Mouse (Mus musculus) erythroblast, embryonic 14.5 days (primary cell): ENCODE data around the gene Plcg2.

Source experiments
- GATA1 ChIP-seq: IDR thresholded peaks from 2 replicates; pipeline ENCODE4 v1.6.1; 2012; ENCODE audit warnings: low read length, inconsistent platforms, mixed read lengths
- TAL1 ChIP-seq: IDR thresholded peaks from 3 replicates; pipeline ENCODE4 v1.6.1; 2012; ENCODE audit warnings: low read length, inconsistent platforms, mixed read lengths

DNA sequence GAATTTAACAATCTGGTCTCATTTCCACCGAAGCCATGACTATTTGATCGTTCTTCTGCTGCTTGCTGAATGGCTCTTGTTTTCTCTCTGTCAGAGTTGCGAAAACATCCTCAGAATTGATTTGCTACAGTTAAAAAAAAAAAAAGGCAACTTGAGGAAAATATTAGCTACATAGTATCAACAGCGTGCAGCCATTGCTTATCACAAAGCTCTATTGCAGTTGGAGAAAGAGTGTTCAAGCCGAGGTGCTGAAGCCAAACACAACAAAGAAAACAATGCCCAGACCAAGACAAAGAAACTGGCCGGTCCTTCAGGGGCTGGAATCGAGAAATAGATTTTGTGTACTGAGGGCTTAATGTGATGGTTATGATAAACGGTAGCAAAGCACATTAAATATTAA, 47.0 kb downstream of the Plcg2 start:
- TF ChIP-seq GATA1 (no peak), TAL1 (no peak)
